Mouse (Mus musculus) G1E (cell line): ENCODE measurements around the gene Fxyd5.

Experiments
- CTCF ChIP-seq: IDR thresholded peaks from 2 replicates; pipeline ENCODE4 v1.5.1; 2012; ENCODE audit warnings: low read depth, low read length, inconsistent platforms, mixed read lengths
- GATA1 ChIP-seq: IDR thresholded peaks from 2 replicates; pipeline ENCODE4 v1.6.1; 2012; ENCODE audit warnings: borderline replicate concordance, low read length, inconsistent platforms, mixed read lengths
- TAL1 ChIP-seq: conservative IDR thresholded peaks from 2 replicates; pipeline ENCODE4 v1.6.1; 2012; ENCODE audit warnings: low read depth, low read length, inconsistent platforms, mixed read lengths

DNA sequence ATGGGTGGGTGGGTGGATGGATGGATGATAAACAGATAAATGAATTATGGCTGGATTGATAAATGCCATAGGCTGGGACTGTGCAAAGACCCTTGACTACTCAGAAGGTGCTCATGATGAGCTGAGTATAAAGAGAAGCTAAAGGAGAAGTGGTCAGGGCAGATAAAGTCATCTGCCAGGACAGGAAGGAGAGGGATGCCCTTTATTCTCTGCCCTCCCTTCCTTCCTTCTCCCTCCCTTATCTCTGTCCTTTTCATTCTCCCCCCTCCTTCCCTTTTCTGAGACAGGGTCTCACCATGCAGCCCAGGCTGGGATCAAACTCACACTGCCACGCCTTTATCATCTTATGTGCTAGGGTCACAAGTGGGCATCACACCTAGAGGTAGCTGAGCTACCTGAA lies 34.5 kb downstream of the Fxyd5 start:
- TF ChIP-seq CTCF (no peak), TAL1 (no peak), GATA1 (no peak)
